ENCODE assay signal across 13 mouse cellular contexts in genomic region chr5:132248069-132248468, GRCm38 (mm10).
"Had no signal": no experiment of that assay in that cellular context is flagged by ENCODE, and none has a peak within 500 bp of the region (broad histone marks: within the 10 kb centered on the region; RNA-seq: fewer than 3 reads in every experiment).

No protein-coding gene starts in this region.

- H3K9me3 ChIP-seq: limb, embryonic 15.5 days; liver, embryonic 15.5 days had no signal

- DNase-seq: kidney, adult 18-20 months; kidney, postnatal 10 days; left cerebral cortex, postnatal 4 days; lung, postnatal 10 days; right cerebral cortex, adult 18-20 months; right cerebral cortex, postnatal 4 days; spleen, adult 18-20 months; thymus, adult 18-20 months; thymus, postnatal 14 days had no signal

- H3K4me1 ChIP-seq: liver, embryonic 15.5 days had no signal

- ATAC-seq: midbrain, embryonic 16.5 days had no signal

- H3K36me3 ChIP-seq: limb, embryonic 15.5 days; liver, embryonic 15.5 days; midbrain, embryonic 12.5 days had no signal

- H3K27ac ChIP-seq: limb, embryonic 15.5 days; liver, embryonic 15.5 days; midbrain, embryonic 12.5 days had no signal

- H3K4me2 ChIP-seq: limb, embryonic 15.5 days; liver, embryonic 15.5 days; midbrain, embryonic 12.5 days had no signal

- H3K9ac ChIP-seq: limb, embryonic 15.5 days; liver, embryonic 15.5 days; midbrain, embryonic 12.5 days had no signal

- H3K27me3 ChIP-seq: limb, embryonic 15.5 days; liver, embryonic 15.5 days; midbrain, embryonic 12.5 days had no signal

- H3K4me3 ChIP-seq: limb, embryonic 15.5 days; liver, embryonic 15.5 days; midbrain, embryonic 12.5 days had no signal
